Mouse (Mus musculus) adrenal gland, postnatal 0 days (tissue): ENCODE results near the gene Tram1l1. TPM values are rescaled to one million over a fixed set of nuclear protein-coding genes. Genes with fewer than 3 reads are reported as not detected.

Experiments used
- polyA plus RNA-seq: library from polyadenylated mRNA; unstranded; fragments of >200 nt; fragmentation: Nextera tagmentation; extraction: Ambion mirVana; gene quantifications from 2 replicates; pipeline ENCODE4 v1.2.1, GENCODE M21; 2015

The Tram1l1 gene
- 7.9 and 9.0 TPM in 2 replicates for polyA plus RNA-seq

DNA sequence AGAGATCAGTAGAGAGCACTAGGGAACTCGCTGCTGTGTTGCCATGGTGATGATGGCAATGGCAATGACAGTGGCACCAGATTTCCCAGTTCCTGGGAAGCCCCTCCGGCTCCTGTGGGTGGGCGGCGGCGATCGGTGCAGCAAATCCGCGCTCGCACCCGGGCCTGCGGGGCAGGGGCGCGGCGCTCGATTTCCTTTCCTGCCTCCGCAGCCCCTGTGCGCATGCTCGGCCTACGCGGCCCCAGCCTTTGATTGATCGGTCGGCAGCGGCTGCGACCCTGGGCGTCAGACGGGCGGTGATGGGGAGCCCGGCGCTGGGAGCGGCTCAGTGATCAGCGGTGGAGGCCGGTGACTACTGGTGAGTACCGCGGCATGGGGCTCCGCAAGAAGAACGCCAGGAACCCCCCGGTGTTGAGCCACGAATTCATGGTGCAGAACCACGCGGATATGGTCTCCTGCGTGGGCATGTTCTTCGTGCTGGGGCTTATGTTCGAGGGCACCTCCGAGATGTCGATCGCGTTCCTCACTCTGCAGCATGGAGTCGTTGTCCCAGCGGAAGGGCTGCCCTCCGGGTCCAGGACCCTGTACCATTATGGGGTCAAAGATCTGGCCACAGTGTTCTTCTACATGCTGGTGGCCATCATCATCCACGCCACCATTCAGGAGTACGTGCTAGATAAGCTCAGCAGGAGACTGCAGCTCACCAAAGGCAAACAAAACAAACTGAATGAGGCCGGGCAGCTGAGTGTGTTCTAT, at the start of gene Tram1l1:
Gene Tram1l1, plus strand, starts transcription at position 35 of the 756 bp plus-strand sequence.

Other genes with a start within 250 kb of the Tram1l1 start
- gene 1700006A11Rik, start 105.2 kb downstream of the Tram1l1 start, polyA plus RNA-seq = not detected in 2 replicates